Mouse (Mus musculus) lung, adult 2 months (tissue): ENCODE measurements around the gene Lca5.

Source experiments
- CTCF ChIP-seq: fragments of 200-500 bp; IDR thresholded peaks from 2 replicates; pipeline ENCODE4 v1.5.1; 2011; ENCODE audit warnings: mild to moderate bottlenecking, low read length, control low read depth; ENCODE audit not compliant: insufficient read depth
- POLR2A ChIP-seq: fragments of 200-500 bp; IDR thresholded peaks from 2 replicates; pipeline ENCODE4 v1.6.1; 2011; ENCODE audit warnings: low read depth, mild to moderate bottlenecking, control low read depth, low read length, borderline replicate concordance; ENCODE audit errors: extremely low read depth

DNA sequence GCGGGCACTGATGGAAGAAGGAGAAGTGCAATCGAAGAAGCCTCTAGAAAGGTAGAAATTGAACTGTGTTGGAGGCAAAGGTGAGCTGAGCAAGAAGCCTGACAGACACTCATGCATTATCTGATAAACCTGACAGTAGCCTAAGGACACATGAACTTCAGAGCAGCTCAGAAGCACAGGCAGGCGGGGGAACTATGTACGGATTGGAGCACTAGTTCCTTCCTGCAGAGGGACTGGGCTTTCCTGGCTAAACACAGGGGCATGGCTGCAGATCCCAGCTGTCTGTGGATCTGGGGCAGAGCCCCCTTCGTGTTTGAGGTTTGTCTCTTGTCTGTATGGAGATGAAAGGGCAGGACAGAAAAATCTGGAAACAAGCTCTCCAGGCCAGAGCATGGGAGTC lies 89.8 kb downstream of the Lca5 start:
- no peak for TF ChIP-seq CTCF
- TF ChIP-seq POLR2A, result no peak
